Mouse (Mus musculus) hindbrain, embryonic 15.5 days (tissue): ENCODE data around the gene Plod1. TPM values are rescaled to one million over a fixed set of nuclear protein-coding genes. Genes with fewer than 3 reads are reported as not detected.

ENCODE experiments used
- ATAC-seq: fragments of 200-750 bp; cut with Nextera tagmentation; 2 replicates; pipeline ENCODE4 v1.8.0; 2017; ENCODE audit warnings: low read depth, moderate number of reproducible peaks, moderate TSS enrichment; ENCODE audit not compliant: low FRiP score
- H3K27ac ChIP-seq: fragments of 300-500 bp; sonication (generic); replicated peaks from 2 replicates; pipeline ENCODE4 v1.5.1; 2015; ENCODE audit warnings: mild to moderate bottlenecking, inconsistent platforms
- H3K27me3 ChIP-seq: fragments of 300-500 bp; sonication (generic); 2 replicates; pipeline ENCODE4 v1.6.1; 2015; ENCODE audit warnings: control low read depth, inconsistent platforms
- H3K36me3 ChIP-seq: fragments of 300-500 bp; sonication (generic); 2 replicates; pipeline ENCODE4 v1.6.1; 2015; ENCODE audit warnings: control low read depth, inconsistent platforms
- H3K4me1 ChIP-seq: fragments of 300-500 bp; sonication (generic); replicated peaks from 2 replicates; pipeline ENCODE4 v1.6.1; 2015; ENCODE audit warnings: control low read depth, inconsistent platforms
- H3K4me2 ChIP-seq: fragments of 300-500 bp; sonication (generic); 2 replicates; pipeline ENCODE4 v1.6.1; 2015; ENCODE audit warnings: moderate library complexity, mild to moderate bottlenecking, inconsistent platforms
- H3K4me3 ChIP-seq: fragments of 300-500 bp; sonication (generic); 2 replicates; pipeline ENCODE4 v1.5.1; 2015; ENCODE audit warnings: mild to moderate bottlenecking, inconsistent platforms
- H3K9ac ChIP-seq: fragments of 300-500 bp; sonication (generic); 2 replicates; pipeline ENCODE4 v1.6.1; 2015; ENCODE audit warnings: inconsistent platforms
- H3K9me3 ChIP-seq: fragments of 300-500 bp; sonication (generic); 2 replicates; pipeline ENCODE4 v1.6.1; 2016; ENCODE audit warnings: control low read depth, inconsistent platforms
- WGBS: fragments of 180-500 bp; shearing (Covaris S2); methylation state at CpG from one replicate; pipeline ENCODE4 v1.1.7; 2015; 5-methylcytosine and 5-hydroxymethylcytosine counted together
- polyA plus RNA-seq: library from polyadenylated mRNA; unstranded; fragments of >200 nt; fragmentation: Nextera tagmentation; extraction: Ambion mirVana; gene quantifications from 2 replicates; pipeline ENCODE4 v1.2.1, GENCODE M21; 2015

The Plod1 gene
- polyA plus RNA-seq, 1 experiment from 2014 or later = 25.9 TPM

DNA sequence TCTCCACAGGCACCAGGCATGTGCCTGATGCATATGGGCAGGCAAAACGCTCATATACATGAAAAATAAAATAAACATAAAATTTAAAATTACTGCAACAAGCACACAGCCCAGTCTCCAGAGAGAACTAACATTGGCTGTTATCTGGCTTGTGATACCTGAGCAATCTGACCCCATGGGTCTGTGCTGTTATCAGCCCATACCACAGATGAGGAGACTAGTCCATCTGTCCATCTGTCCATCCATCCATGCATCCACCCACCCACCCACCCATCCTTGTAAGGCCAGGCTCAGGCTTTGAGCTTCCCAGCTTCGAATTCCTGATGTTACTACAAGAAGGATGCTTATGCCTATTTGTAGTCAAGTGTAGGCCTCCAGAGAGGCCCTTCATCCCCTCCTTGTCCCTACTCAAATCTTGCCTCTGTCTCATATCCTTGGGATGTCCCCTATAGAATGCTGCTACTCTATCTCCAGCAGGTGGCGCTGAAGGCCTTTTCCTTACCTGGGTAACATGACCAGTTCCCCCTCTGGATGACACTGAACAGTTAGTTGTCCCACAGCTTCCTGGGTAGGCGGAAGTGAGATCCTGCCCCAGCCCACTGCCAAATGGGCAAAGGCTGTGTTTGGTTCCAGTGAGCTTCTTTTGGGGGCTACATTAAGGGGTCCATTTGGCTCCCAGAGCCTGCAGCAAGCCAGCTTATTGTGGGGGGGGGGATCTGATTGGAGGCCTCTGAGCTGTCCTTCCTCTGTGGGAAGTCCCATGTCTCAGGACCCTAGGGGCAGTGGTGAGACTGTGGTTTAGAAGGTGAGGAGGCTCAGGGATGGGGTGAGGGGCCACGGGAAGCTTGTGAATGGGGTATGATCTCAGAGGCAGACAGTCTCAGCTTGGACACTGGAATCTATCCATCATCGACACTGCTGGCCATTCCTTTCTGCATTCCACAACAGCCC lies 23.6 kb upstream of the Plod1 start:
- Histone ChIP-seq H3K4me1 (no peaks in the 10 kb centered on the region), H3K9me3 (no peaks in the 10 kb centered on the region), H3K9ac (no peak overlapping the region), H3K27me3 (no peaks in the 10 kb centered on the region), H3K4me2 (no peak overlapping the region), H3K4me3 (no peak overlapping the region), H3K36me3 (no peaks in the 10 kb centered on the region), H3K27ac (no peak overlapping the region)
- 51% methylated on average over 6 of the region's 6 CpGs for WGBS
- ATAC-seq = peak; percentile 79; the same call in 1 of the 2 replicates

- no peak for ATAC-seq
- H3K27me3 ChIP-seq = no peaks in the 10 kb centered on the region
- WGBS = 44% methylated on average over 11 of the region's 11 CpGs
- no peak overlapping the region for H3K9ac ChIP-seq
- H3K27ac ChIP-seq = no peak overlapping the region
- no peak overlapping the region for H3K4me2 ChIP-seq
- no peak overlapping the region for H3K4me3 ChIP-seq
- H3K4me1 ChIP-seq = no peaks in the 10 kb centered on the region
- no peaks in the 10 kb centered on the region for H3K36me3 ChIP-seq
- H3K9me3 ChIP-seq = no peaks in the 10 kb centered on the region
These were observed 20.6 kb upstream of the Plod1 start for GRCm38 (mm10) chr4:147957141-147957540.

- Histone ChIP-seq H3K27me3 (no peaks in the 10 kb centered on the region), H3K27ac (no peak overlapping the region), H3K4me1 (no peaks in the 10 kb centered on the region), H3K9ac (no peak overlapping the region), H3K9me3 (no peaks in the 10 kb centered on the region), H3K36me3 (peaks cover 1% of the 10 kb centered on the region), H3K4me2 (no peak overlapping the region), H3K4me3 (no peak overlapping the region)
- ATAC-seq = no peak
- 8% methylated on average over 4 of the region's 4 CpGs for WGBS
These were observed 17.0 kb upstream of the Plod1 start for GRCm38 (mm10) chr4:147953590-147953989.

- peaks cover 41% of the 10 kb centered on the region for H3K36me3 ChIP-seq
- H3K27me3 ChIP-seq = no peaks in the 10 kb centered on the region
- no peak overlapping the region for H3K4me2 ChIP-seq
- H3K9ac ChIP-seq = no peak overlapping the region
- no peak overlapping the region for H3K4me3 ChIP-seq
- H3K4me1 ChIP-seq = peaks cover 16% of the 10 kb centered on the region
- no peaks in the 10 kb centered on the region for H3K9me3 ChIP-seq
- no peak overlapping the region for H3K27ac ChIP-seq
- no peak for ATAC-seq
- 89% methylated on average over 2 of the region's 2 CpGs for WGBS
These were observed 10.9 kb upstream of the Plod1 start for GRCm38 (mm10) chr4:147947511-147947910.

DNA sequence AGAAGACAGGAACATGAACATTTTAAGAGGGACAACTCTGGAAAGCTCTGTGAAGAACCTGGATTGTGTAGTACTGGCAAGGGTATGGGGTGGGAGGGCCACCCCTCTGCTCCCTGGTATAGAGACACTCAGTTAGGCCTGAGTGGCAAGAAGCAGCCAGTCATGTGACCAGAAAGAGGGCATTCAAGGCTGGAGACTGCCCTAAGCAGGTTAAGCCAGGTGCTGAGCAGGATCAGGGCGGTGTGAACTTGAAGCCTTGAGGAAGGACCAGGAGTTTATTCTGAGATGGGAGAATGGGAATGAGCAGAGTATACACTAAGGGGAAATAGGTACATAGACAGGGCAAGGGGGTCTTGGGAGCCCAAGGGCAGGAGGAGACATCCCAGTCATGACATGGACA lies 6.4 kb upstream of the Plod1 start:
- no peaks in the 10 kb centered on the region for H3K9me3 ChIP-seq
- peaks cover 34% of the 10 kb centered on the region for H3K4me1 ChIP-seq
- no peak overlapping the region for H3K4me3 ChIP-seq
- no peak overlapping the region for H3K27ac ChIP-seq
- peaks cover 36% of the 10 kb centered on the region for H3K36me3 ChIP-seq
- H3K4me2 ChIP-seq = peak overlapping the region; percentile 0; the same call in 1 of the 2 replicates
- no peaks in the 10 kb centered on the region for H3K27me3 ChIP-seq
- H3K9ac ChIP-seq = no peak overlapping the region
- WGBS = 92% methylated on average over 1 of the region's 1 CpGs
- ATAC-seq = no peak

GRCm38 (mm10) chr4:147941045-147942020 lies 4.8 kb upstream of the Plod1 start:
- H3K4me3 ChIP-seq = peak overlapping the region; percentile 79
- peaks cover 20% of the 10 kb centered on the region for H3K36me3 ChIP-seq
- peak overlapping the region; percentile 93 for H3K9ac ChIP-seq
- peaks cover 41% of the 10 kb centered on the region for H3K4me1 ChIP-seq
- peak overlapping the region; percentile 72 for H3K27ac ChIP-seq
- ATAC-seq = peak; percentile 51
- 12% methylated on average over 52 of the region's 88 CpGs for WGBS
- no peaks in the 10 kb centered on the region for H3K9me3 ChIP-seq
- H3K4me2 ChIP-seq = peak overlapping the region; percentile 100
- H3K27me3 ChIP-seq = peaks cover 1% of the 10 kb centered on the region; the same call in 1 of the 2 replicates

- Histone ChIP-seq H3K36me3 (peaks cover 13% of the 10 kb centered on the region), H3K4me1 (peaks cover 46% of the 10 kb centered on the region), H3K27me3 (peaks cover 3% of the 10 kb centered on the region; the same call in 1 of the 2 replicates), H3K27ac (peak within 1 kb of the TSS; percentile 72), H3K4me3 (peak within 1 kb of the TSS; percentile 79), H3K9me3 (no peaks in the 10 kb centered on the region), H3K4me2 (peak within 1 kb of the TSS; percentile 100), H3K9ac (peak within 1 kb of the TSS; percentile 93)
- WGBS = 3% methylated on average over 19 of the region's 35 CpGs
- peak; percentile 40 for ATAC-seq
These were observed 4.0 kb upstream of the Plod1 start, which contains the start of gene 2510039O18Rik for GRCm38 (mm10) chr4:147940576-147941044. Gene 2510039O18Rik, plus strand, starts transcription at chr4:147940895.

DNA sequence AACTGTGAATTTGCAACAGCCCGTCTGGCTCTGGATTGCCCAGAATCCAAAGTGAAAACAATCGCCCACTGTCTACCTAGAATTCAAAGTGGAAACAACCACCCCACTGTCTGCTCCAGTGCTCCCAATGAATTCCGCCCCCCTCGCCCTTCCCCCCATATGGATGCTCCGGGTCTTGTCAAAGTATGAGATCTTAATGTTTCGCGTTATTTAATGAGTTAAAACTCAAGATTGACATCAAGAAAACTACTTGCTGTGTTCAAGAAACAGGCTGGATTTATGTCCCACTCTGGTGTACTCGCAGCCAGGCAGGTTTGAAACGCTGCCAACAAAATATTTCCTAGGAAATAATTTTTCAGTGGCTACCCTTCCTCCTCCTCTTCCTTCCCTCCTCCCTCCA lies 3.5 kb upstream of the Plod1 start:
- WGBS = 39% methylated on average over 9 of the region's 9 CpGs
- H3K9me3 ChIP-seq = no peaks in the 10 kb centered on the region

DNA sequence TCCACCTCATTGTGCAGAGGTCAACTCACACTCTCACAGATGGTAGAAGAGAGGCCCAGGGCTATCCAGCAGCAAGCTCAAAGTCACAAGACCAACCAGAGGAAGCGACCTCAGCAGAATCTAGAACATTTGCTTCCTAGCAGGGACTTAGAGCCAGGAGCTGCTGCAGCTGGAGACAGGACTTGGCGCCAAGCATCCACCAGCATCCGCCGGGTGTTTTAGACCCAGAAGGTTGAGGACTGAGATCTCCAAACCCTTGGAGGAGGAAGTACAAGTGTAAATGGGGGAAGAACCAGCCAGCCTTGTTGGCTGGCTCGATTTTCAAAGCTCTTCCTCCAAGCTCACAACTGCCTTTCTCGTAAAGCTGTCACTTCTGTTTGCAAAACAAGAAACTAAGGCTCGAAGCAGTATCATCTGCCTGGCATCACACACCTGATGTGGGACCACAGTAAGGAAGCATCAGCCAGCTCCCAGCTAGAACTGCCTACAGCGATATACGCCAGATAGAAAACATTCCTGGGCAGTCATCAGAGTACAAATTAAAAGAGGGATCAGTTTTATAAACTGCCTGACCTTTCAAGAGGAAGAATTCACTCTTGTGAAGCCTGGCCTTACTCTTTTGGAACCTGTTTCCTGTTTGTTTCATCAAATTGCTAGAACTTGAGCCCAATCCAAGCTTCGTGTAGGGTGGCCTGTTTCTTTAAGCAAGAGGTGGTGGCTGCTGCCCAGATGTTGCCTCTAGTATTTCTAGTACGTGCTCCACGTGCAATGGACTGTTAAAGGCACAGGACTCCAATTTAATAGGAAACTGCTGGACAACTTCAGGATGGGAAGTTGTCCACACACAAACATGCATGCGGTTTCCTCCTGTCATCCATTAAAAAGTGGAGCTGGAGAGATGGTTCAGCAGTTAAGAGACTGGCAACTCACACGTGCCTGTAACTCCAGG lies 1.9 kb upstream of the Plod1 start:
- no peak overlapping the region for H3K4me2 ChIP-seq
- H3K4me1 ChIP-seq = peaks cover 41% of the 10 kb centered on the region
- 77% methylated on average over 14 of the region's 14 CpGs for WGBS
- ATAC-seq = no peak
- H3K36me3 ChIP-seq = no peaks in the 10 kb centered on the region
- H3K9me3 ChIP-seq = no peaks in the 10 kb centered on the region
- H3K4me3 ChIP-seq = no peak overlapping the region
- no peak overlapping the region for H3K27ac ChIP-seq
- peaks cover 3% of the 10 kb centered on the region; the same call in 1 of the 2 replicates for H3K27me3 ChIP-seq
- H3K9ac ChIP-seq = no peak overlapping the region

More for the DNA sequence above, 3.5 kb upstream of the Plod1 start:
- peak overlapping the region; percentile 100 for H3K4me2 ChIP-seq
- ATAC-seq = 0 out of 2 replicates have a peak, but pooled peaks have one; percentile 10
- no peak overlapping the region for H3K9ac ChIP-seq
- peak overlapping the region; percentile 72 for H3K27ac ChIP-seq
- H3K36me3 ChIP-seq = peaks cover 8% of the 10 kb centered on the region
- peak overlapping the region; percentile 79; the same call in 1 of the 2 replicates for H3K4me3 ChIP-seq
- H3K27me3 ChIP-seq = peaks cover 3% of the 10 kb centered on the region; the same call in 1 of the 2 replicates
- H3K4me1 ChIP-seq = peaks cover 46% of the 10 kb centered on the region

- Histone ChIP-seq H3K36me3 (no peaks in the 10 kb centered on the region), H3K27me3 (peaks cover 3% of the 10 kb centered on the region; the same call in 1 of the 2 replicates), H3K27ac (no peak overlapping the region), H3K4me3 (no peak overlapping the region), H3K4me1 (peaks cover 33% of the 10 kb centered on the region), H3K4me2 (no peak overlapping the region), H3K9me3 (no peaks in the 10 kb centered on the region), H3K9ac (no peak overlapping the region)
- ATAC-seq = no peak
- 63% methylated on average over 5 of the region's 5 CpGs for WGBS
These were observed 919 bp upstream of the Plod1 start for GRCm38 (mm10) chr4:147937486-147937885.
